Mouse (Mus musculus) liver, embryonic 14.5 days (tissue): Measurements from ENCODE around the gene Ddx23.

Source experiments
- CTCF ChIP-seq: IDR thresholded peaks from 2 replicates; pipeline ENCODE4 v1.5.1; 2016; ENCODE audit warnings: antibody characterized with exemption, low read depth, control low read depth
- EP300 ChIP-seq: IDR thresholded peaks from 2 replicates; pipeline ENCODE4 v1.6.1; 2016; ENCODE audit warnings: antibody characterized with exemption, low read depth

- TF ChIP-seq CTCF (no peak), EP300 (no peak)
These were observed 20.5 kb upstream of the Ddx23 start for GRCm38 (mm10) chr15:98683177-98683576.
